Mouse (Mus musculus): ENCODE data around the gene Bad.

GRCm38 (mm10) chr19:6909507-6910289, 32.0 kb upstream of the Bad start, which contains the start of the genes Trmt112 and Prdx5:
- TF ChIP-seq CTCF (IDR thresholded peaks at IDR 0.05; ENCODE audit: low read depth) (peak; percentile 27; the same call in 1 of the 2 replicates), EP300 (IDR thresholded peaks at IDR 0.05; ENCODE audit: low read depth) (no peak)

Measured in liver, embryonic 14.5 days (tissue).